Mouse (Mus musculus) skeletal muscle tissue, postnatal 0 days (tissue): ENCODE results near the gene H2-DMb1. TPM values are rescaled to one million over a fixed set of nuclear protein-coding genes. Genes with fewer than 3 reads are reported as not detected.

Source experiments
- polyA plus RNA-seq: library from polyadenylated mRNA; unstranded; fragments of >200 nt; fragmentation: Nextera tagmentation; extraction: Ambion mirVana; gene quantifications from 2 replicates; pipeline ENCODE4 v1.2.1, GENCODE M21; 2015

Gene H2-DMb1
- 0.44 and 1.1 TPM in 2 replicates for polyA plus RNA-seq

DNA sequence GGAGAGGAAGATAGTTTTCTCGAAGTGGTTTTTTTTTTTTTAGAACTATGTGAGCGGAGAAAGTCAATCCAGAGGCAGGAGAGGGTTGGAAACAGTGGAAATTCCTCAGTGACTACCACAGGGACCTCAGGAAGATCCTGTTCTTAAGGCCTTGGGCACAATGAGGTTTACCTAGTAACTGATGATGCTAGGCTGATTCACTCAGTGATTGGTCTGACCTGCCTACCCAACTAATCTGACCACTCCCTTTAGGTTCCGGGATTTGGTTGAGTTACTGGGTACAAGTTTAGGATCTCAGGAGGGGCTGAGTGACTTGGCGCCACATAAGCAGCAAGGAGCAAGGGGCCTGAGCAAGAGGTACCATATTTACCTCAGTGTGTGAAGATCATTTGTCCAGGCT is at the start of gene H2-DMb1:
Gene H2-DMb1 (plus strand): TSS at position 150 of the 400 bp plus-strand sequence.

DNA sequence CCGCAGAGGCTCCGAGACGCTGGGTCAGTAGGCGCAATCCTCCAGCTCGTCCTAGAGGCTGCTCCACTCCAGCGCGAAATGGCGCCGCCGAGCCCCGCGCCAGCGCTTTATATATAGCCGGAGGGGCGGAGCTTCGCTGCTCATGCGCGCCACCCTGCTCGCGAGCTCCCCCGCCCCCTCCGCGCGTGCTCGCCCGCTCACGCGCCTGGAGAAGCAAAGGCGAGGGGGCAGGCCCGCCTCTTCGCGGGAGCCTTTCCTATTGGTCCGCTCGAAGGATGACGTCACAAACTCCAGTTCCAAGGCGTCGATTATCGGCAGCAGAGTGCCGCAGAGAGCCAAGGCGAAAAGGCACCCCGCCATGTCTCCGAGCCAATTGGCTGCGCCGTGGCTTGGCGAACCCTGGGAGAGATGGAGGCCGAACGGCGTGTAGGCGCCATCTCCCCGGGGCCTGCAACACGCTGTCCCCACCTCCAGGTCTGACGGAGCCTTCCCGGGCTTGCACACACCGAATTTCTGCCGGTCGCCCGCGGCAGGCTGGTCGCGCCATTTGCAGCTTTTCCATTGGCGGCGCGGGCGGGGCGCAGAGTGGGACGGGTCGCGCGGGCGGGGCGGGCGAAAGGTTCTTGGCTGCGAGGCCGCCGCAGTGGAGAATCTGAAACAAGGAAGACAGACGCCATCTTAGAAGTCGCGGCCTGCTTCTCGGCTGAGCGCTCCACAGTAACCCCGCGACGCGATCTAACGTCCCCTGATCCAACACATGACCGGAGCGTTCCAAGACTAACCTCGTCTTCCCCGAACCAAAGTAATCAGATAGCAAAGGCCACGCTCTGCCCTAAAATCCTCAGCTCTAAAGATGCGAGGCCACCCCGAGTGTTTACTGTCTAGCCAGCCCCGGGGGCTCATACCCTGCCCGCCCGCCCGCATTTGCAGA is 33.4 kb upstream of the H2-DMb1 start, which contains the start of gene H2-DMa:
Gene H2-DMa (plus strand): TSS at position 293 of the 931 bp plus-strand sequence.

DNA sequence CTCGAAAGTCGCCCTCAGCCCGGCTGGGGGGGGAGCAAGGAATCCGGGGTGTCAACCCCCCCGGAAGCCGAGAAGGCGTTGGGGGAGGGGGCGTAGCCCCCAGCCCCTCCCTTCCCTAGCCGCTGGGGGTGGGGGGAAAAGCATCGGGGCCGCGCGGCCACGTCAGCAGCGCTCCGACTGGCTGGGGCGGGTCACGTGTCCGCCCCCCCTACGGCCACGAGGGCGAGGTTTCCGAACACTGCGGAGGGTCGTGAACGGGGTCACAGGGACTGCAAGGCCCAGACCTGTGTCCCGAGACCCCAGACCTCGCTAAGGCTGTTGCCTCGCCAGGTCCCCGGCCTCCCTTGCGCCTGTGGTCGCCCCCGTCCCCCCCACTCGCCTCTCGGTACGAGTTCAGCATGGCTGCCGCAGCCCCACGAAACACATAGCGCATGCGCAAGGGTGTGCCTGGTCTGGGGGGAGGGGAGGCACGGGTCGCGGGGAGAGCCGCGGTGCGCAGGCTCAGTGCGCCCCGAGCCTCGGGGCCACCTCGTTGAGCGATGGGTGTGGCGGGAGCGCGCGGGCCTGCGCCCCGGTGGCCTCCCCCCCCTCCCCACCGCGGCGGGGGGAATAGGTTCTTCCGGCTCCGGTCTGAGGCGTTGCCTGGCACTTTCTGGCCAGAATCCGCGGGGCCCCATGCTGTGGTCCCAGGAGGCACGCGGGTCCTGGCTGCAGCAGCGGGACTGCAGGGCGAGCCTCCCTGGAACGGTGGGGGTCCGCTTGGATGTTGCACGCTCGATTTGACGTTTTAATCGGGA is 30.5 kb upstream of the H2-DMb1 start, which contains the start of gene Brd2:
Gene Brd2 (minus strand): TSS at position 447 of the 797 bp plus-strand sequence.

DNA sequence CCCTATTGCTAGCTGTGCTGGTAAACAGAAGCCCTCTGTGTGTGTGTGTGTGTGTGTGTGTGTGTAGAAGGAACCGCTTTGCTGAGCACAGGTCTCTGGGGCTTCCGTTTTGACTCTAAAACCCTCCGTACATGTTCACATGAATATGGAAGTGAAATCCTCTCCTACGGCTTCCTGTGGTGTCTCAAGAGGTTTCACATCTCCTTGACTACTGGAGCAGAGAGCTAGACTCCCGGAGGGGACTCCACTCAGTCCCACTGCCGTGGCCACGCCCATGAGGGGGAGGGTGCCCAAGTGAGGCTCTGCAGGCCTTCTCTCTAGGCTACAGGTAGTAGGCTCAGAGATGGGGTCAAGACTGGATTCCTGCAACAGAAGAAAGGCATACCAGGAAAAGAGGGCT is 9.8 kb upstream of the H2-DMb1 start, which contains the start of gene H2-DMb2:
Gene H2-DMb2 (plus strand): TSS at position 275 of the 400 bp plus-strand sequence.

DNA sequence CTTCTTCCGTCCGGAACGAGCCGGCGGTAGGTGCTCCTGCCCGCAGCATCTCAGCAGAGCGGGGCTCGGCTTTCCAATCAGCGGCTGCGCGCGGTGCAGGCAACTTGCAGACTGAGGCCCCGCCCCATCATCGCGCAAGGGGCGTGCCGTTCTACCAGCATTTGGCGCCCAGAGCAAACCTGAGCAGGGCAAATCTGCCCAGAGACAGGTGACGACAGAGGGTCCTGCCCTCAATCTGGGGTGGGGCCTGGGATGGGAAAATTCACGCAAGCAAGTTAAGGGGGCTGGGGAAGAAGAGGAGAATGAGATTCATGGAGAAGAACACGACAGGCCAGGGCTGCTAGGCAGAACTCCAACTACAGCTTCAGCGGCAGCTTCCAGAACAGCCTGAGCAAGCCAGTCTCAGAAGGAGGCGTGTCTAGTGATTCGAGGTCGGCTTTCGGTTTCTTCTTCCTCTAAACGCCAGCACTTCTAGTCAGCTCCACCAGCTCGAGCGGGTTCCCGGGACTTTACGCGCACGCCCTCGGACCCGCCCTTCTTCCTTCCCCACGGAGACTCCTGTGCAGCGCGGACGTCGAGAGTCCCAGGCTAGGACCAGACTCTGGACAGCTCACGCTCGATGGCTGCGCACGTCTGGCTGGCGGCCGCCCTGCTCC is 34.5 kb downstream of the H2-DMb1 start, which contains the start of the genes Tap1 and Psmb9:
Gene Tap1 (plus strand): TSS at position 293 of the 656 bp plus-strand sequence.
Gene Psmb9 (minus strand): TSS at position 504 of the 656 bp plus-strand sequence.

DNA sequence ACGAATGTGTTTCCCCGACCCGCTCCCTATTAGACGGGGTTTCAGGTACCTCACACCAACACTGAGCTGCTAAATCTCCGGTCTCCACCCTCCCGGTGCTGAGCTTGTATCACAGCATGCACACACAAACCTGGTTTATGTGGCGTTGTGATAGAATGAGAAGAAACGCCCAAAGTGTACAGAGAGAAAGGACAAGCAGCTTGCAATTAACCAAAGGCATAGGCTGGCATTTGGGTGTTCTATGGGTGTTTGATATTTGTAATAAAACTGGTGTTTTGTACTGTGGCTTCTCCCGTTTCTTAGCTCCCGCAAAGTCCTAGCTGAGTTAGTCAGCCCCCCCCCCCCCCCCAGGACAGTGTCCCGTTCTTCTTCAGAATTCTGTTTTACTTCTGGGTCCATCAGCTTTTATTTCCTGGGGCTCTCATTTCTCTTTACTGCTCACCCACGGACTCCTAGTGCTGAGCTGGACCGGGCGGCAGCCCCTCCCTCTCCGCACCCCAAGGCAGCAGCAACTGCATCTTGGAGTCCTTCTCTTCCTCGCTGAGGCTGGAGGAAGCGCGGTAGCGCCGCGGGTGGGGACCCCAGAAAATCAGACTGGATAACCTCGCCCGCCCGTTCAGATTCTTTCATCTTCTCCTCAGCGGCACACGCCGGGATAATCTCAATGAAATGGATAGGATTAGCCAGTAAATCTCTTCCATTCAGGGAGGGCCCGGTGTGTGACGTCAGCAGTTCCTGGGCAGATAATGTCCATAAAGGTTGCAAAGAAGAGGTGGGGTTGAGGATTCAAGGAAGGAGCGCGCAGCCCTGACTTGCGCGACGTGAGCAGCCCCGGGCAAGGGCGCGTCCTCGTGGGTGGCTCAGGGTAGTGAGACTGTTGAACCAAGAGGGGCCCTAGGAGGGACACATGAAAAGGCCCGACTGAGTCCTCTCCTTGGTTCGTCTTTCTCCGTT is 44.3 kb downstream of the H2-DMb1 start, which contains the start of gene Psmb8:
Gene Psmb8 (plus strand): TSS at position 781 of the 954 bp plus-strand sequence.

DNA sequence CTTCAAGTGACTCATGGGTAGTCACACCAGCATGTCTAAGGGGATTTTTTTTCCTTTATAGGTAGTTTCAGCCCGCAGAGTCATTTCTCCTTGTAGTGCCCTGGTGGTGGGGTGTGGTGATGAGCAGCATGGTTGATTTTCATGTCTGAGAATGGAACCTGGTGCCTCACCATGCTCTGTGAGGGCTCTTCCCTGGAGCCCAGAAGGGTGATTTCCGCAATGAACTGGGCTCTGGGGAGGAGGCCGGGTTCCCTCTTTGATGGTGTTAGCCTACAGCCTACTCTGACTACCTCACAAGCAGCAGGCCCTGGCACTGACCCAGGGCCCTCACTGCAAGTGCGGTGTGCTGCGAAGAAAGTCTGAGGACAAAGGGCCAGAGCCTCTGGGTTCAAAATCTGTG is 50.6 kb downstream of the H2-DMb1 start, which contains the start of gene Tap2:
Gene Tap2 (plus strand): TSS at position 84 of the 400 bp plus-strand sequence.

Other genes starting within 250 kb of the H2-DMb1 start
- 0.18 and 0.55 TPM in 2 replicates for gene Platr17, start 247.9 kb upstream of the H2-DMb1 start, polyA plus RNA-seq
- gene Daxx, start 243.7 kb upstream of the H2-DMb1 start, polyA plus RNA-seq: 22.3 and 22.6 TPM in 2 replicates
- gene Tapbp, start 237.2 kb upstream of the H2-DMb1 start, polyA plus RNA-seq: 28.8 and 38.5 TPM in 2 replicates
- gene Zbtb22, start 237.2 kb upstream of the H2-DMb1 start, polyA plus RNA-seq: 10.8 and 12.1 TPM in 2 replicates
- 20.9 and 22.0 TPM in 2 replicates for gene Rgl2, start 223.5 kb upstream of the H2-DMb1 start, polyA plus RNA-seq
- 91.1 and 107 TPM in 2 replicates for gene Pfdn6, start 212.7 kb upstream of the H2-DMb1 start, polyA plus RNA-seq
- 13.7 and 15.4 TPM in 2 replicates for gene Wdr46, start 212.4 kb upstream of the H2-DMb1 start, polyA plus RNA-seq
- gene B3galt4, start 201.6 kb upstream of the H2-DMb1 start, polyA plus RNA-seq: 5.6 and 7.0 TPM in 2 replicates
- gene Vps52, start 197.3 kb upstream of the H2-DMb1 start, polyA plus RNA-seq: 31.6 and 31.8 TPM in 2 replicates
- gene Rps18, start 197.1 kb upstream of the H2-DMb1 start, polyA plus RNA-seq: 1,060 and 1,200 TPM in 2 replicates
- 49.2 and 107 TPM in 2 replicates for gene H2-K1, start 152.7 kb upstream of the H2-DMb1 start, polyA plus RNA-seq
- gene Ring1, start 128.4 kb upstream of the H2-DMb1 start, polyA plus RNA-seq: 12.3 and 13.6 TPM in 2 replicates
- gene H2-Ke6, start 125.0 kb upstream of the H2-DMb1 start, polyA plus RNA-seq: 46.7 and 46.9 TPM in 2 replicates
- 82.1 and 94.7 TPM in 2 replicates for gene Slc39a7, start 121.4 kb upstream of the H2-DMb1 start, polyA plus RNA-seq
- 31.9 and 33.4 TPM in 2 replicates for gene Rxrb, start 121.3 kb upstream of the H2-DMb1 start, polyA plus RNA-seq
- gene Col11a2, start 113.6 kb upstream of the H2-DMb1 start, polyA plus RNA-seq: 1.9 and 5.7 TPM in 2 replicates
- 0.27 and 0.35 TPM in 2 replicates for gene H2-Oa, start 60.7 kb upstream of the H2-DMb1 start, polyA plus RNA-seq
- gene H2-DMa, start 33.5 kb upstream of the H2-DMb1 start, polyA plus RNA-seq: 10.7 and 10.8 TPM in 2 replicates
- 42.6 and 45.7 TPM in 2 replicates for gene Brd2, start 30.4 kb upstream of the H2-DMb1 start, polyA plus RNA-seq
- gene H2-DMb2, start 9.8 kb upstream of the H2-DMb1 start, polyA plus RNA-seq: 0.17 and 0.33 TPM in 2 replicates
- 3.5 and 5.1 TPM in 2 replicates for gene Tap1, start 34.5 kb downstream of the H2-DMb1 start, polyA plus RNA-seq
- 3.6 and 6.3 TPM in 2 replicates for gene Psmb9, start 34.7 kb downstream of the H2-DMb1 start, polyA plus RNA-seq
- 11.0 and 17.6 TPM in 2 replicates for gene Psmb8, start 44.6 kb downstream of the H2-DMb1 start, polyA plus RNA-seq
- gene Tap2, start 50.5 kb downstream of the H2-DMb1 start, polyA plus RNA-seq: 5.3 and 7.2 TPM in 2 replicates
- gene H2-Ob, start 85.8 kb downstream of the H2-DMb1 start, polyA plus RNA-seq: 0.06 and 0.19 TPM in 2 replicates
- gene H2-Ab1, start 104.6 kb downstream of the H2-DMb1 start, polyA plus RNA-seq: 4.1 and 6.2 TPM in 2 replicates
- 3.9 and 5.0 TPM in 2 replicates for gene H2-Aa, start 134.8 kb downstream of the H2-DMb1 start, polyA plus RNA-seq
- gene H2-Eb1, start 152.8 kb downstream of the H2-DMb1 start, polyA plus RNA-seq: 3.6 and 4.8 TPM in 2 replicates
- gene H2-Eb2, start 172.6 kb downstream of the H2-DMb1 start, polyA plus RNA-seq: not detected in 2 replicates
- gene Btnl2, start 201.8 kb downstream of the H2-DMb1 start, polyA plus RNA-seq: 0.18 and 0.24 TPM in 2 replicates
- gene Btnl1, start 224.1 kb downstream of the H2-DMb1 start, polyA plus RNA-seq: not detected in 2 replicates
- 0.51 and 0.82 TPM in 2 replicates for gene BC051142, start 245.7 kb downstream of the H2-DMb1 start, polyA plus RNA-seq